Mouse (Mus musculus): ENCODE measurements around the gene Bcr.

DNA sequence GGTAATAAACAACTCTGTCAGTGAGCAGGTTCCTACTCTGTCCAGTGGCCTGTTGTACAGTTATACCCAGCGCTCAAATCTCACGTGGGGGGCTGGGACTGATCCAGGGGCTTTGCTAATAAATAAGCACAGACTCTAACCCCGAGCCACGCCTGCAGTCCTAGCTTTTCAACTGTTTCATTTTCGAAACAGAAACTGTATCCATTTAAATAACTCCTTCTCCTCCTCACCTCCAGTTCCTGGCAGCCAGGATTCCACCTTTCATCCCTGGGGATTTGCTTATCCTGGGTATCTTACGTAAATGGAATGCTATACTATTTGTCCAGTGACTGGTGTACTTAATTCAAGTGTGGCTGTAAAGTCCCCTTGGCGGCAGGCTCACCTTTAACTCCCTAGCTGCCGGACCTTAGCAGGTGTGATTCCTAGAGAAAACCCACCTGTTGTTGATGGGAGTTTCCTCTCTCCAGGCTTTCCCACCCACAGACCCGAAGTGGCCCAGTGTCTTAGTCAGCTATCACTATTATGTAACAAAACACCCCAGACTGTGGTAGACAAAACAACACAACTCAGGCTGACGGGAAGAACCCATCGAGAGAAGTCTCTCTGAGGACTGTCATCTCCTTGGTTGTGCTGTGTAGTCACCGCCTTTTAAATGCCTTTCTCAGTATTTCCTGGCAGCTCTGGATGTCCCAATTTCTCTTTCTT is 8.4 kb downstream of the Bcr start:
- TF ChIP-seq CTCF (IDR thresholded peaks at IDR 0.05; ENCODE audit: low read depth, low read length): no peak
- TF ChIP-seq POLR2A (IDR thresholded peaks at IDR 0.05; ENCODE audit: extremely low read depth, insufficient read depth, low read length): no peak

Measured in liver, adult 2 months (tissue).